Mouse (Mus musculus): ENCODE data around the gene Bap1. TPM values are rescaled to one million over a fixed set of nuclear protein-coding genes. Genes with fewer than 3 reads are reported as not detected.

Gene Bap1
- total RNA-seq (2015; ENCODE audit: low replicate concordance) (4.0 and 11.1 TPM in 2 replicates), total RNA-seq (2017; ENCODE audit: low replicate concordance) (22.9 and 32.1 TPM in 2 replicates)

GRCm38 (mm10) chr14:31251084-31251604 is at the start of gene Bap1, which contains the start of gene Phf7:
Gene Bap1, plus strand, starts transcription at chr14:31251450.
Gene Phf7, minus strand, starts transcription at chr14:31251317.
- ATAC-seq (replicated peaks; ENCODE audit: low FRiP score, poor library complexity, severe bottlenecking), result peak; percentile 87

- no peak for ATAC-seq (replicated peaks; ENCODE audit: low FRiP score, poor library complexity, severe bottlenecking)
These were observed 46.4 kb upstream of the Bap1 start for GRCm38 (mm10) chr14:31204844-31205243.

GRCm38 (mm10) chr14:31205244-31205561 is 46.0 kb upstream of the Bap1 start:
- ATAC-seq (replicated peaks; ENCODE audit: low FRiP score, poor library complexity, severe bottlenecking), result no peak

GRCm38 (mm10) chr14:31205562-31206467 is 45.4 kb upstream of the Bap1 start:
- ATAC-seq (replicated peaks; ENCODE audit: low FRiP score, poor library complexity, severe bottlenecking), result no peak

- ATAC-seq (replicated peaks; ENCODE audit: low FRiP score, poor library complexity, severe bottlenecking), result peak; percentile 87
These were observed 44.7 kb upstream of the Bap1 start for GRCm38 (mm10) chr14:31206472-31206981.

GRCm38 (mm10) chr14:31207070-31207830 is 44.0 kb upstream of the Bap1 start:
- ATAC-seq (replicated peaks; ENCODE audit: low FRiP score, poor library complexity, severe bottlenecking), result peak; percentile 76

- ATAC-seq (replicated peaks; ENCODE audit: low FRiP score, poor library complexity, severe bottlenecking), result no peak
These were observed 43.2 kb upstream of the Bap1 start, which contains the start of gene Tnnc1 for GRCm38 (mm10) chr14:31208084-31208483. Gene Tnnc1, plus strand, starts transcription at chr14:31208312.

- no peak for ATAC-seq (replicated peaks; ENCODE audit: low FRiP score, poor library complexity, severe bottlenecking)
These were observed 42.1 kb upstream of the Bap1 start for GRCm38 (mm10) chr14:31209133-31209557.

- ATAC-seq (replicated peaks; ENCODE audit: low FRiP score, poor library complexity, severe bottlenecking), result no peak
These were observed 39.4 kb upstream of the Bap1 start for GRCm38 (mm10) chr14:31211854-31212253.

GRCm38 (mm10) chr14:31212499-31212898 is 38.8 kb upstream of the Bap1 start:
- no peak for ATAC-seq (replicated peaks; ENCODE audit: low FRiP score, poor library complexity, severe bottlenecking)

- ATAC-seq (replicated peaks; ENCODE audit: low FRiP score, poor library complexity, severe bottlenecking), result no peak
These were observed 37.4 kb upstream of the Bap1 start for GRCm38 (mm10) chr14:31213868-31214267.

- no peak for ATAC-seq (replicated peaks; ENCODE audit: low FRiP score, poor library complexity, severe bottlenecking)
These were observed 36.6 kb upstream of the Bap1 start for GRCm38 (mm10) chr14:31214684-31215083.

GRCm38 (mm10) chr14:31215157-31216002 is 35.9 kb upstream of the Bap1 start:
- peak; percentile 81 for ATAC-seq (replicated peaks; ENCODE audit: low FRiP score, poor library complexity, severe bottlenecking)

- no peak for ATAC-seq (replicated peaks; ENCODE audit: low FRiP score, poor library complexity, severe bottlenecking)
These were observed 34.4 kb upstream of the Bap1 start, which contains the start of gene Nisch for GRCm38 (mm10) chr14:31216846-31217245. Gene Nisch, minus strand, starts transcription at chr14:31216946.

- ATAC-seq (replicated peaks; ENCODE audit: low FRiP score, poor library complexity, severe bottlenecking), result no peak
These were observed 33.6 kb upstream of the Bap1 start, which contains the start of gene Sema3g for GRCm38 (mm10) chr14:31217666-31218065. Gene Sema3g, plus strand, starts transcription at chr14:31217860.

- no peak for ATAC-seq (replicated peaks; ENCODE audit: low FRiP score, poor library complexity, severe bottlenecking)
These were observed 24.3 kb upstream of the Bap1 start for GRCm38 (mm10) chr14:31226978-31227377.

GRCm38 (mm10) chr14:31228234-31228633 is 23.0 kb upstream of the Bap1 start:
- ATAC-seq (replicated peaks; ENCODE audit: low FRiP score, poor library complexity, severe bottlenecking), result no peak

GRCm38 (mm10) chr14:31230442-31230841 is 20.8 kb upstream of the Bap1 start:
- ATAC-seq (replicated peaks; ENCODE audit: low FRiP score, poor library complexity, severe bottlenecking), result no peak

GRCm38 (mm10) chr14:31232404-31233069 is 18.7 kb upstream of the Bap1 start:
- no peak for ATAC-seq (replicated peaks; ENCODE audit: low FRiP score, poor library complexity, severe bottlenecking)

Measured in erythroblast, adult 5-6 weeks (primary cell).